ENCODE assay signal across 8 mouse cellular contexts in genomic region chr16:30596959-30597681, GRCm38 (mm10). TPM values are rescaled to one million over a fixed set of nuclear protein-coding genes. Genes with fewer than 3 reads are reported as not detected.
DNase-seq lines count a peak whose midpoint lies in the region; ATAC-seq and TF ChIP-seq lines count a peak whose summit lies in the region.

No protein-coding gene starts in this region.

- peak; percentile 77 for DNase-seq in ES-E14 (ENCODE audit: low read depth, low spot score)
- peak; percentile 84 for DNase-seq in cerebellum, adult 11-12 months
- DNase-seq in forebrain, postnatal 0 days = peak; percentile 96
- peak; percentile 92 to 96 for DNase-seq in heart, postnatal 36 days
- peak; percentile 90 to 96 for DNase-seq in layer of hippocampus, adult 8-10 months (ENCODE audit: low spot score in 2 of 2)
- peak; percentile 83 for DNase-seq in ovary, postnatal 10 days (ENCODE audit: low spot score)
- peak; percentile 86 for DNase-seq in thymus, postnatal 0 days (ENCODE audit: low spot score)

- H3K4me2 ChIP-seq in forebrain, postnatal 0 days (ENCODE audit: low read depth) = peak overlapping the region; percentile 47
- H3K4me2 ChIP-seq in lung, embryonic 15.5 days = peak overlapping the region; percentile 44

- no peak overlapping the region; the same call in 1 of the 2 replicates for H3K9ac ChIP-seq in ES-E14 (ENCODE audit: insufficient read depth, low read depth, low read length, poor library complexity, severe bottlenecking)
- H3K9ac ChIP-seq in forebrain, postnatal 0 days = no peak overlapping the region
- H3K9ac ChIP-seq in lung, embryonic 15.5 days = no peak overlapping the region

- 9% methylated on average over 16 of the region's 16 CpGs for WGBS in forebrain, postnatal 0 days
- WGBS in lung, embryonic 15.5 days = 9% methylated on average over 16 of the region's 16 CpGs

- H3K27ac ChIP-seq in ES-E14 (ENCODE audit: insufficient read depth, low read depth, low read length, poor library complexity, severe bottlenecking) = no peak overlapping the region
- H3K27ac ChIP-seq in forebrain, postnatal 0 days (ENCODE audit: low read depth, low read length) = no peak overlapping the region
- H3K27ac ChIP-seq in lung, embryonic 15.5 days = no peak overlapping the region

- H3K9me3 ChIP-seq in ES-E14 (ENCODE audit: control insufficient read depth, insufficient read depth, low read depth, low read length) = no peaks in the 10 kb centered on the region
- no peaks in the 10 kb centered on the region for H3K9me3 ChIP-seq in forebrain, postnatal 0 days (ENCODE audit: low read length)
- H3K9me3 ChIP-seq in lung, embryonic 15.5 days = no peaks in the 10 kb centered on the region

- peak; percentile 48 for ATAC-seq in forebrain, postnatal 0 days
- ATAC-seq in lung, embryonic 15.5 days (ENCODE audit: borderline replicate concordance, extremely low read depth, low FRiP score, low TSS enrichment) = no peak

- H3K36me3 ChIP-seq in ES-E14 (ENCODE audit: control insufficient read depth, insufficient read depth, low read length, poor library complexity, severe bottlenecking) = peaks cover 11% of the 10 kb centered on the region
- no peaks in the 10 kb centered on the region for H3K36me3 ChIP-seq in forebrain, postnatal 0 days (ENCODE audit: insufficient read depth)
- no peaks in the 10 kb centered on the region for H3K36me3 ChIP-seq in lung, embryonic 15.5 days

- intact Hi-C loops in heart, postnatal 36 days (cut with DNase I) = loop anchor here (1.0 to 10.0 kb wide), 4 partner anchors 380 to 755 kb away; no protein-coding TSS in a partner anchor

- H3K4me1 ChIP-seq in ES-E14 (ENCODE audit: control insufficient read depth in 2 of 2, insufficient read depth in 2 of 2, low read length in 2 of 2, poor library complexity in 1 of 2) = peaks cover 3 to 20% of the 10 kb centered on the region in 2 experiments; a peak in 3 of 4 replicates
- H3K4me1 ChIP-seq in forebrain, postnatal 0 days (ENCODE audit: insufficient read depth) = peaks cover 26% of the 10 kb centered on the region
- peaks cover 29% of the 10 kb centered on the region for H3K4me1 ChIP-seq in lung, embryonic 15.5 days

- peaks cover 10% of the 10 kb centered on the region; the same call in 1 of the 2 replicates for H3K27me3 ChIP-seq in forebrain, postnatal 0 days (ENCODE audit: insufficient read depth, low read length)
- no peaks in the 10 kb centered on the region for H3K27me3 ChIP-seq in lung, embryonic 15.5 days

- H3K4me3 ChIP-seq in ES-E14 (ENCODE audit: insufficient read depth in 1 of 2, low read depth in 1 of 2, low read length in 2 of 2, poor library complexity in 1 of 2, severe bottlenecking in 1 of 2) = no peak overlapping the region
- peak overlapping the region; percentile 16 for H3K4me3 ChIP-seq in forebrain, postnatal 0 days (ENCODE audit: low read depth, low read length)
- H3K4me3 ChIP-seq in lung, embryonic 15.5 days = peak overlapping the region; percentile 21

- in situ Hi-C loops in ES-E14 (cut with MboI; ENCODE audit: low sequenced_read_pairs in 2 of 2, unreplicated experiment in 2 of 2) = loop anchor here in 1 of 2 experiments (10.0 to 25.0 kb wide), 2 partner anchors 478 to 765 kb away; no protein-coding TSS in a partner anchor

- peak; percentile 96 for TF ChIP-seq CTCF in forebrain, postnatal 0 days (IDR thresholded peaks at IDR 0.05; ENCODE audit: low read depth)

TF ChIP-seq in ES-E14, 5 proteins besides CTCF, POLR2A, EP300 and RAD21:
- TF ChIP-seq MAFK (IDR thresholded peaks at IDR 0.05; ENCODE audit: insufficient read depth, low read depth, low read length) (no peak), ZC3H11A (IDR thresholded peaks at IDR 0.05; ENCODE audit: borderline replicate concordance, low read depth, low read length) (peak; percentile 93; the same call in 1 of the 2 replicates)

RNA-seq across cellular contexts. Expression of gene Fam43a, which starts 2.4 kb away (rescaled TPM):
- total RNA-seq in ES-E14 (2012; rRNA removed) = 20.1 and 22.2 TPM in 2 replicates
- total RNA-seq in forebrain, postnatal 0 days (2014; rRNA removed) = 12.3 and 17.4 TPM in 2 replicates
- 10.0 and 10.5 TPM in 2 replicates for polyA plus RNA-seq in forebrain, postnatal 0 days (2015; fragmentation: Nextera tagmentation; extraction: Ambion mirVana)
- total RNA-seq in heart, postnatal 36 days (2021) = 10 to 100 TPM; 27.4 to 31.6 TPM
- total RNA-seq in layer of hippocampus, adult 8-10 months (2022) = 10 to 100 TPM in 1 of 4 experiments, 1 to 10 TPM in 3; 9.4 to 10.9 (median 9.7) TPM
- polyA plus RNA-seq in lung, embryonic 15.5 days (2015; fragmentation: Nextera tagmentation; extraction: Ambion mirVana) = 23.6 and 25.8 TPM in 2 replicates
- 10.4 and 13.3 TPM in 2 replicates for polyA plus RNA-seq in thymus, postnatal 0 days (2015; fragmentation: Nextera tagmentation; extraction: Ambion mirVana)

RNA-seq across cellular contexts. Expression of gene Lsg1, which starts 9.7 kb away (rescaled TPM):
- 78.0 and 87.2 TPM in 2 replicates for total RNA-seq in ES-E14 (2012; rRNA removed)
- total RNA-seq in forebrain, postnatal 0 days (2014; rRNA removed) = 20.4 and 27.7 TPM in 2 replicates
- 40.8 and 41.4 TPM in 2 replicates for polyA plus RNA-seq in forebrain, postnatal 0 days (2015; fragmentation: Nextera tagmentation; extraction: Ambion mirVana)
- total RNA-seq in heart, postnatal 36 days (2021) = 10 to 100 TPM; 19.6 to 20.4 TPM
- total RNA-seq in layer of hippocampus, adult 8-10 months (2022) = 10 to 100 TPM; 18.7 to 24.6 (median 21.0) TPM
- polyA plus RNA-seq in lung, embryonic 15.5 days (2015; fragmentation: Nextera tagmentation; extraction: Ambion mirVana) = 61.1 and 69.2 TPM in 2 replicates
- polyA plus RNA-seq in thymus, postnatal 0 days (2015; fragmentation: Nextera tagmentation; extraction: Ambion mirVana) = 67.2 and 68.2 TPM in 2 replicates

RNA-seq across cellular contexts. Expression of gene Tmem44, which starts 46.5 kb away (rescaled TPM):
- 4.2 and 9.2 TPM in 2 replicates for total RNA-seq in ES-E14 (2012; rRNA removed)
- 107 and 113 TPM in 2 replicates for total RNA-seq in forebrain, postnatal 0 days (2014; rRNA removed)
- 66.1 and 66.6 TPM in 2 replicates for polyA plus RNA-seq in forebrain, postnatal 0 days (2015; fragmentation: Nextera tagmentation; extraction: Ambion mirVana)
- 1 to 10 TPM; 5.1 to 8.5 TPM for total RNA-seq in heart, postnatal 36 days (2021)
- total RNA-seq in layer of hippocampus, adult 8-10 months (2022) = 10 to 100 TPM; 33.4 to 39.9 (median 35.1) TPM
- polyA plus RNA-seq in lung, embryonic 15.5 days (2015; fragmentation: Nextera tagmentation; extraction: Ambion mirVana) = 24.6 and 26.4 TPM in 2 replicates
- 2.1 and 2.2 TPM in 2 replicates for polyA plus RNA-seq in thymus, postnatal 0 days (2015; fragmentation: Nextera tagmentation; extraction: Ambion mirVana)

Comparison
In these comparisons a context has a peak if more than half of its experiments do, and no peak if none do; other contexts are left out.
1. H3K4me3 ChIP-seq: peak in forebrain, postnatal 0 days (single experiment) and lung, embryonic 15.5 days (single experiment); none in ES-E14 (0 of 2).
2. Peak in every context shown above with its lines, with median percentiles within 50 percentile points of each other: DNase-seq.